Mouse (Mus musculus) c-Kit-negative CD71-positive TER-119-positive erythroid progenitor cells, embryonic 14.5 days (primary cell): ENCODE measurements around the gene Kpna7.

Source experiments
- DNase-seq: peaks from one replicate; pipeline ENCODE4 v3.0.0-alpha.2; 2013; ENCODE audit warnings: low read depth, low spot score

The Kpna7 gene

GRCm38 (mm10) chr5:144964465-144964864 lies 119.4 kb downstream of the Kpna7 start:
- no peak for DNase-seq

- DNase-seq = no peak
These were observed 120.0 kb downstream of the Kpna7 start for GRCm38 (mm10) chr5:144963817-144964261.

- no peak for DNase-seq
These were observed 120.4 kb downstream of the Kpna7 start for GRCm38 (mm10) chr5:144963401-144963800.

GRCm38 (mm10) chr5:144958271-144958670 lies 125.6 kb downstream of the Kpna7 start:
- DNase-seq = no peak

GRCm38 (mm10) chr5:144954432-144954831 lies 129.4 kb downstream of the Kpna7 start:
- DNase-seq = no peak

GRCm38 (mm10) chr5:144952592-144952991 lies 131.2 kb downstream of the Kpna7 start:
- no peak for DNase-seq

GRCm38 (mm10) chr5:144950428-144951051 lies 133.3 kb downstream of the Kpna7 start:
- DNase-seq = no peak

- no peak for DNase-seq
These were observed 134.0 kb downstream of the Kpna7 start for GRCm38 (mm10) chr5:144949856-144950255.

GRCm38 (mm10) chr5:144948422-144948821 lies 135.4 kb downstream of the Kpna7 start:
- DNase-seq = no peak

GRCm38 (mm10) chr5:144948002-144948401 lies 135.8 kb downstream of the Kpna7 start:
- no peak for DNase-seq

- no peak for DNase-seq
These were observed 137.8 kb downstream of the Kpna7 start for GRCm38 (mm10) chr5:144946032-144946431.

GRCm38 (mm10) chr5:144944932-144945331 lies 138.9 kb downstream of the Kpna7 start:
- DNase-seq = no peak

GRCm38 (mm10) chr5:144944370-144944769 lies 139.5 kb downstream of the Kpna7 start:
- no peak for DNase-seq

- no peak for DNase-seq
These were observed 140.5 kb downstream of the Kpna7 start for GRCm38 (mm10) chr5:144943346-144943745.

- DNase-seq = no peak
These were observed 141.4 kb downstream of the Kpna7 start for GRCm38 (mm10) chr5:144942431-144942830.

- DNase-seq = no peak
These were observed 142.9 kb downstream of the Kpna7 start for GRCm38 (mm10) chr5:144940904-144941303.

- no peak for DNase-seq
These were observed 146.5 kb downstream of the Kpna7 start for GRCm38 (mm10) chr5:144937304-144937703.
